Mouse (Mus musculus) neural tube, embryonic 14.5 days (tissue): Measurements from ENCODE around the gene Plekhm1. TPM values are rescaled to one million over a fixed set of nuclear protein-coding genes. Genes with fewer than 3 reads are reported as not detected.
A peak's percentile ranks its signal among the peaks of the same experiment; 100 is the strongest.

Experiments used
- ATAC-seq: fragments of 200-750 bp; cut with Nextera tagmentation; 2 replicates; pipeline ENCODE4 v1.8.0; 2017; ENCODE audit warnings: low read depth, mild to moderate bottlenecking, moderate TSS enrichment, moderate library complexity
- H3K27ac ChIP-seq: fragments of 300-500 bp; sonication (generic); 2 replicates; pipeline ENCODE4 v1.5.1; 2014; ENCODE audit warnings: low read depth, mild to moderate bottlenecking, control low read depth, low read length, moderate library complexity, mixed read lengths
- H3K27me3 ChIP-seq: fragments of 300-500 bp; sonication (generic); 2 replicates; pipeline ENCODE4 v1.6.1; 2014; ENCODE audit warnings: low read length; ENCODE audit not compliant: control insufficient read depth, insufficient read depth
- H3K36me3 ChIP-seq: fragments of 300-500 bp; sonication (generic); 2 replicates; pipeline ENCODE4 v1.6.1; 2014; ENCODE audit warnings: low read length, mixed read lengths; ENCODE audit not compliant: control insufficient read depth, insufficient read depth
- H3K4me1 ChIP-seq: fragments of 300-500 bp; sonication (generic); 2 replicates; pipeline ENCODE4 v1.6.1; 2014; ENCODE audit warnings: low read length; ENCODE audit not compliant: control insufficient read depth, insufficient read depth
- H3K4me2 ChIP-seq: fragments of 300-500 bp; sonication (generic); 2 replicates; pipeline ENCODE4 v1.6.1; 2014; ENCODE audit warnings: mild to moderate bottlenecking, low read depth, low read length, control low read depth
- H3K4me3 ChIP-seq: fragments of 300-500 bp; sonication (generic); 2 replicates; pipeline ENCODE4 v1.5.1; 2014; ENCODE audit warnings: low read depth, low read length, control low read depth, mixed read lengths
- H3K9ac ChIP-seq: fragments of 300-500 bp; sonication (generic); replicated peaks from 2 replicates; pipeline ENCODE4 v1.6.1; 2014; ENCODE audit warnings: low read depth, mild to moderate bottlenecking, control low read depth, low read length, mixed read lengths
- H3K9me3 ChIP-seq: fragments of 300-500 bp; sonication (generic); 2 replicates; pipeline ENCODE4 v1.6.1; 2016; ENCODE audit warnings: low read length; ENCODE audit not compliant: control insufficient read depth
- WGBS: fragments of 180-500 bp; shearing (Covaris S2); extraction: QIAGEN DNeasy Blood & Tissue Kit; methylation state at CpG from one replicate; pipeline ENCODE4 v1.1.7; 2014; 5-methylcytosine and 5-hydroxymethylcytosine counted together
- polyA plus RNA-seq: library from polyadenylated mRNA; unstranded; fragments of >200 nt; fragmentation: Nextera tagmentation; extraction: Ambion mirVana; gene quantifications from 2 replicates; pipeline ENCODE4 v1.2.1, GENCODE M21; 2014

The Plekhm1 gene
- polyA plus RNA-seq, 1 experiment from 2014 or later: 9.5 TPM

- no peak overlapping the region for H3K9ac ChIP-seq
- H3K4me2 ChIP-seq: no peak overlapping the region
- H3K4me1 ChIP-seq: no peaks in the 10 kb centered on the region
- H3K36me3 ChIP-seq: peaks cover 27% of the 10 kb centered on the region
- H3K4me3 ChIP-seq: no peak overlapping the region
- H3K27ac ChIP-seq: no peak overlapping the region
- 84% methylated on average over 3 of the region's 3 CpGs for WGBS
- H3K9me3 ChIP-seq: no peaks in the 10 kb centered on the region
- no peaks in the 10 kb centered on the region for H3K27me3 ChIP-seq
- no peak for ATAC-seq
Observed at GRCm38 (mm10) chr11:103371222-103371539, 41.3 kb downstream of the Plekhm1 start.

GRCm38 (mm10) chr11:103370397-103371221, 41.9 kb downstream of the Plekhm1 start:
- Histone ChIP-seq H3K27me3 (no peaks in the 10 kb centered on the region), H3K4me2 (no peak overlapping the region), H3K27ac (no peak overlapping the region), H3K9me3 (no peaks in the 10 kb centered on the region), H3K36me3 (peaks cover 25% of the 10 kb centered on the region), H3K4me3 (no peak overlapping the region), H3K4me1 (no peaks in the 10 kb centered on the region), H3K9ac (no peak overlapping the region)
- 94% methylated on average over 9 of the region's 9 CpGs for WGBS
- ATAC-seq: no peak

GRCm38 (mm10) chr11:103365530-103365929, 47.0 kb downstream of the Plekhm1 start:
- peaks cover 12% of the 10 kb centered on the region for H3K4me1 ChIP-seq
- no peak for ATAC-seq
- H3K4me3 ChIP-seq: no peak overlapping the region
- no peak overlapping the region for H3K27ac ChIP-seq
- no peak overlapping the region for H3K9ac ChIP-seq
- H3K9me3 ChIP-seq: no peaks in the 10 kb centered on the region
- H3K4me2 ChIP-seq: no peak overlapping the region
- peaks cover 15% of the 10 kb centered on the region; the same call in 1 of the 2 replicates for H3K36me3 ChIP-seq
- peaks cover 34% of the 10 kb centered on the region for H3K27me3 ChIP-seq
- 90% methylated on average over 4 of the region's 4 CpGs for WGBS

- no peak overlapping the region for H3K27ac ChIP-seq
- H3K27me3 ChIP-seq: peaks cover 38% of the 10 kb centered on the region
- no peak for ATAC-seq
Observed at GRCm38 (mm10) chr11:103365022-103365421, 47.5 kb downstream of the Plekhm1 start.

GRCm38 (mm10) chr11:103364335-103364734, 48.2 kb downstream of the Plekhm1 start:
- Histone ChIP-seq H3K27me3 (peaks cover 42% of the 10 kb centered on the region), H3K9ac (no peak overlapping the region), H3K4me3 (no peak overlapping the region), H3K9me3 (no peaks in the 10 kb centered on the region), H3K36me3 (peaks cover 10% of the 10 kb centered on the region; the same call in 1 of the 2 replicates), H3K4me2 (no peak overlapping the region), H3K27ac (no peak overlapping the region), H3K4me1 (peaks cover 12% of the 10 kb centered on the region)
- ATAC-seq: no peak
- 45% methylated on average over 5 of the region's 5 CpGs for WGBS

More at GRCm38 (mm10) chr11:103365022-103365421, 47.5 kb downstream of the Plekhm1 start:
- Histone ChIP-seq H3K4me1 (peaks cover 12% of the 10 kb centered on the region), H3K9me3 (no peaks in the 10 kb centered on the region), H3K9ac (no peak overlapping the region), H3K4me2 (no peak overlapping the region), H3K4me3 (no peak overlapping the region), H3K36me3 (peaks cover 12% of the 10 kb centered on the region; the same call in 1 of the 2 replicates)
- WGBS: 82% methylated on average over 3 of the region's 3 CpGs

GRCm38 (mm10) chr11:103363214-103364148, 49.0 kb downstream of the Plekhm1 start, which contains the start of gene Arhgap27:
Gene Arhgap27 (minus strand): TSS chr11:103363692.
- no peaks in the 10 kb centered on the region for H3K9me3 ChIP-seq
- H3K4me1 ChIP-seq: peaks cover 12% of the 10 kb centered on the region
- H3K27me3 ChIP-seq: peaks cover 45% of the 10 kb centered on the region
- H3K4me2 ChIP-seq: peak within 1 kb of the TSS; percentile 46
- peak within 1 kb of the TSS; percentile 26 for H3K4me3 ChIP-seq
- 3% methylated on average over 35 of the region's 35 CpGs for WGBS
- H3K36me3 ChIP-seq: peaks cover 9% of the 10 kb centered on the region; the same call in 1 of the 2 replicates
- ATAC-seq: peak; percentile 12; the same call in 1 of the 2 replicates
- no peak within 1 kb of the TSS for H3K27ac ChIP-seq
- peak within 1 kb of the TSS; percentile 37 for H3K9ac ChIP-seq

GRCm38 (mm10) chr11:103362521-103363181, 49.8 kb downstream of the Plekhm1 start:
- Histone ChIP-seq H3K9ac (peak overlapping the region; percentile 37), H3K27ac (no peak overlapping the region), H3K36me3 (peaks cover 6% of the 10 kb centered on the region; the same call in 1 of the 2 replicates), H3K4me2 (peak overlapping the region; percentile 46), H3K4me1 (peaks cover 12% of the 10 kb centered on the region), H3K9me3 (no peaks in the 10 kb centered on the region), H3K4me3 (peak overlapping the region; percentile 26), H3K27me3 (peaks cover 47% of the 10 kb centered on the region)
- under 1% methylated on average over 33 of the region's 33 CpGs for WGBS
- ATAC-seq: no peak

- H3K36me3 ChIP-seq: no peaks in the 10 kb centered on the region
- no peaks in the 10 kb centered on the region for H3K9me3 ChIP-seq
- H3K4me2 ChIP-seq: peak overlapping the region; percentile 46; the same call in 1 of the 2 replicates
- 1% methylated on average over 13 of the region's 13 CpGs for WGBS
- peak overlapping the region; percentile 26; the same call in 1 of the 2 replicates for H3K4me3 ChIP-seq
- no peak for ATAC-seq
- no peak overlapping the region; the same call in 1 of the 2 replicates for H3K9ac ChIP-seq
- peaks cover 47% of the 10 kb centered on the region for H3K27me3 ChIP-seq
- peaks cover 12% of the 10 kb centered on the region for H3K4me1 ChIP-seq
- H3K27ac ChIP-seq: no peak overlapping the region
Observed at GRCm38 (mm10) chr11:103362054-103362432, 50.4 kb downstream of the Plekhm1 start.
